8 mouse cellular contexts compared by ENCODE assay signal in the genomic region with DNA sequence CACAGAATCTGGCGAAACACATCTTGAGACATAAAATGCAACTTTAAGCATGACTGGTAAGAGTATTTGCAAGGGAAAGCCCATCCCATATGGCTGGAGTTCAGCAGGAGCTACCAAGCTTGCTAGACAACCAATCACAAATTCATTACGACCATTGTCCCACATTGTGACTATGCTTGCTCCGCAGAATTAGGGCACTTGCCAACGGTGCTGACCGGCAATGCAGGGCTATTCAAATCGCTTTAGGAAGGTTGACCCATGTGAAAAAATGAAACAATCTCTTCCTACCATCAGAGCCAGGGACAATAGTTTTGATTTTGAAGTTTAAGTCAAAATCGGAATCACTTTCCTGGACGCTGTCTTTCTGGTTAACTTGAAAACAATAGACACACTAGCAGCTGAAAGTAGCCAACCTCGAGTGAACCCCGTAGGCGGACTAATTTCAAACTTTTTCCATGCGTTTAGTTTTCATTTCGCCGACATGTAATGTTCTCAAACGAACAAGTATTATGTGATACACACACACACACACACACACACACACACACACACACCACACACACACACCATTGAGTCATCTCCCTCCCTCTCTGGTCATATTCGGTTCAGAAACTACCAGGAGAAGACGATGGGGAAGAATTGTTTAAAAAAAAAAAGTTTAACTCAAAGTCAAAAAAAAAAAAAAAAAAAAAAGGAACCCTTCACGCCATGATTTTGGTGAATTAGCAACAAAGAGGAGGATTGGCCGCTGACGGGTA. TPM values are rescaled to one million over a fixed set of nuclear protein-coding genes. Genes with fewer than 3 reads are reported as not detected.
DNase-seq lines count a peak whose midpoint lies in the region; ATAC-seq and TF ChIP-seq lines count a peak whose summit lies in the region.

Kat2b (plus strand) TSS at position 701 of the 758 bp plus-strand sequence.

- H3K4me2 ChIP-seq in hindbrain, embryonic 14.5 days (replicated peaks), result peak within 1 kb of the TSS; percentile 84
- peak within 1 kb of the TSS; percentile 94 for H3K4me2 ChIP-seq in stomach, embryonic 15.5 days

- WGBS in hindbrain, embryonic 14.5 days, result 1% methylated on average over 20 of the region's 20 CpGs
- WGBS in stomach, embryonic 15.5 days, result 4% methylated on average over 20 of the region's 20 CpGs

- DNase-seq in left cerebral cortex, adult 18-20 months (ENCODE audit: low spot score in 2 of 2), result no peak
- DNase-seq in left cerebral cortex, adult 11 months (ENCODE audit: low spot score), result no peak
- peak; percentile 77 for DNase-seq in cerebellum, adult 9-10 months
- DNase-seq in gastrocnemius, adult 2 months, result peak; percentile 63
- peak; percentile 55 for DNase-seq in hindbrain, embryonic 14.5 days (ENCODE audit: low spot score)
- DNase-seq in left cerebral cortex, postnatal 10 days (ENCODE audit: extremely low spot score in 1 of 2, low spot score in 2 of 2), result peak in 1 of 2 experiments; percentile 30

- no peak for ATAC-seq in hindbrain, embryonic 14.5 days (ENCODE audit: low FRiP score)
- no peak for ATAC-seq in megakaryocyte, adult 5-6 weeks (ENCODE audit: poor library complexity, severe bottlenecking)
- ATAC-seq in stomach, embryonic 15.5 days (ENCODE audit: insufficient read depth, low FRiP score, low read depth), result no peak

- H3K27me3 ChIP-seq in hindbrain, embryonic 14.5 days (ENCODE audit: control insufficient read depth, insufficient read depth, low read length), result no peaks in the 10 kb centered on the region
- no peaks in the 10 kb centered on the region for H3K27me3 ChIP-seq in stomach, embryonic 15.5 days (replicated peaks)

- H3K9ac ChIP-seq in hindbrain, embryonic 14.5 days, result peak within 1 kb of the TSS; percentile 95
- H3K9ac ChIP-seq in stomach, embryonic 15.5 days, result peak within 1 kb of the TSS; percentile 73

- H3K9me3 ChIP-seq in hindbrain, embryonic 14.5 days (ENCODE audit: control insufficient read depth, low read length), result no peaks in the 10 kb centered on the region
- no peaks in the 10 kb centered on the region for H3K9me3 ChIP-seq in stomach, embryonic 15.5 days

- H3K4me1 ChIP-seq in hindbrain, embryonic 14.5 days (replicated peaks; ENCODE audit: control insufficient read depth, insufficient read depth, low read length), result peaks cover 29% of the 10 kb centered on the region
- peaks cover 15% of the 10 kb centered on the region; the same call in 1 of the 2 replicates for H3K4me1 ChIP-seq in stomach, embryonic 15.5 days

- peak within 1 kb of the TSS; percentile 98 for H3K4me3 ChIP-seq in gastrocnemius, adult 2 months
- H3K4me3 ChIP-seq in hindbrain, embryonic 14.5 days (replicated peaks; ENCODE audit: low read length), result peak within 1 kb of the TSS; percentile 94
- H3K4me3 ChIP-seq in stomach, embryonic 15.5 days (replicated peaks), result peak within 1 kb of the TSS; percentile 88

- intact Hi-C loops in gastrocnemius, adult 2 months (cut with DNase I), result loop anchor here (2.0 to 5.0 kb wide), 3 partner anchors 56 to 121 kb away; partner anchors contain the start of genes Rab5a and Sgo1
- intact Hi-C loops in left cerebral cortex, postnatal 10 days (cut with DNase I), result no loop called here

- peak within 1 kb of the TSS; percentile 97 for H3K27ac ChIP-seq in gastrocnemius, adult 2 months
- peak within 1 kb of the TSS; percentile 96 for H3K27ac ChIP-seq in hindbrain, embryonic 14.5 days
- peak within 1 kb of the TSS; percentile 93 for H3K27ac ChIP-seq in stomach, embryonic 15.5 days

- TF ChIP-seq CTCF in gastrocnemius, adult 2 months (IDR thresholded peaks at IDR 0.05), result no peak

- H3K36me3 ChIP-seq in hindbrain, embryonic 14.5 days (replicated peaks; ENCODE audit: control insufficient read depth, insufficient read depth), result no peaks in the 10 kb centered on the region
- no peaks in the 10 kb centered on the region for H3K36me3 ChIP-seq in stomach, embryonic 15.5 days

RNA-seq across cellular contexts. Expression of gene Kat2b, which starts in this region (rescaled TPM):
- total RNA-seq in left cerebral cortex, adult 18-20 months (2021), result 10 to 100 TPM; 20.6 to 21.3 TPM
- total RNA-seq in gastrocnemius, adult 2 months (2021), result 10 to 100 TPM; 65.7 to 70.4 TPM
- polyA plus RNA-seq in hindbrain, embryonic 14.5 days (2014; fragmentation: Nextera tagmentation; extraction: Ambion mirVana), result 8.2 and 8.5 TPM in 2 replicates
- total RNA-seq in left cerebral cortex, postnatal 10 days (2021), result 10 to 100 TPM; 10.5 to 20.3 TPM
- total RNA-seq in megakaryocyte, adult 5-6 weeks (2015), result 38.9 and 41.4 TPM in 2 replicates
- 57.9 and 72.6 TPM in 2 replicates for total RNA-seq in megakaryocyte, adult 5-6 weeks (2017)
- 4.1 and 5.3 TPM in 2 replicates for polyA plus RNA-seq in stomach, embryonic 15.5 days (2015; fragmentation: Nextera tagmentation; extraction: Ambion mirVana)

Comparison
In these comparisons a context has a peak if more than half of its experiments do, and no peak if none do; other contexts are left out.
1. DNase-seq: peak in cerebellum, adult 9-10 months (single experiment), gastrocnemius, adult 2 months (single experiment) and hindbrain, embryonic 14.5 days (single experiment); none in left cerebral cortex, adult 18-20 months (0 of 2) and left cerebral cortex, adult 11 months (single experiment).
2. Peak in every context shown above with its lines, with median percentiles within 50 percentile points of each other: H3K27ac ChIP-seq and H3K4me3 ChIP-seq.